Mouse (Mus musculus) ES-Bruce4 (cell line): ENCODE results near the gene Sox21.

ENCODE experiments used
- CTCF ChIP-seq: IDR thresholded peaks from one replicate; pipeline ENCODE4 v1.8.1; 2011; ENCODE audit warnings: low read depth, low read length
- EP300 ChIP-seq: IDR thresholded peaks from 2 replicates; pipeline ENCODE4 v1.6.1; 2011; ENCODE audit warnings: low read depth, low read length; ENCODE audit not compliant: insufficient read depth
- POLR2A ChIP-seq: IDR thresholded peaks from one replicate; pipeline ENCODE4 v1.8.1; 2011; ENCODE audit warnings: low read length; ENCODE audit not compliant: insufficient read depth

DNA sequence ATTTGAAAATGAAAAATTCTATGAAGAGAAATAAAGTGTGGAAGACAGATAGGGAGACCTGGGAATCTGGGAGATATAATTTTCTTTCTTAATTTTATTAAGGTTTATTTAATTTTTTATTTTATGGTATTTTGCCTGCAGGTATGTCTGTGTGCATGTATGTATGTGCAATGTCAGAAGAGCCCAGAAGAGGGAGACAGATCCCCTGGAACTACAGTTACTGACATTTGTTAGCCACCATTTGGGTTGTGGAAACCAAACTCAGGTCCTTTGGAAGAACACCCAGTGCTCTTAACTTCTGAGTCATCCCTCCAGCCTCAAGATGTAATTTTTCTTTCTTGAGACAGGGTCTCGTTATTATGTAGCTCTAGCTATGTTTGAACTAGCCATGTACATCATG lies 15.9 kb downstream of the Sox21 start:
- TF ChIP-seq CTCF (no peak), POLR2A (no peak), EP300 (no peak)
